Mouse (Mus musculus) retina, adult 2 months (tissue): ENCODE data around the gene Urah.

Experiments used
- DNase-seq: peaks from one replicate; pipeline ENCODE4 v3.0.0-alpha.2; 2012; ENCODE audit warnings: low read depth, low spot score

Urah gene

DNA sequence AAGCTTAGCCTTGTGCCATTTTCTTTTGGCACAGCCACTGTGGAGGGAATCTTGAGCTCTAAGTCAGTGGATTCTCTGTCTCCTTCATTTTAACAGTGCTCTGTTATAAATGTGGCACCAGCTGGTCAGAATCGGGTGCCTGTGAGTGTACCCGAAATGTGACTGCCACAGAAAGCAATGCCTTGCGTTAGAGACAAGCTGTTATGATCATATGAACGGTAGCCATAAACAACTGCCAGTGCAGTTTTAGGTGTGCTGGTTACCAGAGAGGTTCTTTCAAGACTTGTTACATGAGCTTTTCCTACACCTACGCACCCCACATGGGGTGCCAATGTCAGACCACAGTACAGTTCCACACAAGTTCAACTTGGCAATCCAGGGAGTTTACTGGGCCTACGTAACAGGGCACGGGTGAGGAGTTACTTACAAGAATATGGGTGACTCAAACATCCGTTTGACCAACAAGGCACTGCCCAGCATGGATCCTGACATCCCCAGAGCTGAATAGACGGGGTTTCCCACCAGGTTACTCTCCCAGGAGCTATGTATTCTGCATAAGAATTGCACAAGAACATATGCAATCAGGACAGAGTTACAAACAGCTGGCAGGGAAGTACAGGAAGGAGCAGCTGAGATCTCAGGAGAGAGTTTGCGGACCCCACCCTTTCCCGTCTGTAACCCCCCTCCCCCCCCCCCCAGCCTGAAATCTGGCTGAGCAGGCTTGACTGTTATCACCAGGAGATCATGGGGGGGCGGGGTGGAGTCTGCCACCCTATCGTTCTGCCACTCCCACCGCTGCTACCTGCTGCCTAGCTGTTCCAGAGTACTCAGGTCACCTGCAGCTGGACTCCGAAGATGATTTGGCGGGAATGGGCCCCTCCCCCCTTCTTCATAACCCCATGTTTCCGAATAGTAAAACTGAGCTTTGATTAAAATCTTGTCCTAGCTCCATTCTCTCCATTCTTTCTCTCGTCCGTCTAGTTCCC, 6.2 kb downstream of the Urah start:
- DNase-seq = no peak

- DNase-seq = no peak
Measured at GRCm38 (mm10) chr7:140843806-140844205, 9.0 kb downstream of the Urah start.

- DNase-seq = peak; percentile 67
Measured at GRCm38 (mm10) chr7:140844905-140845665, 10.3 kb downstream of the Urah start, which contains the start of gene Scgb1c1. TSS of gene Scgb1c1 (plus strand) at chr7:140845547.

DNA sequence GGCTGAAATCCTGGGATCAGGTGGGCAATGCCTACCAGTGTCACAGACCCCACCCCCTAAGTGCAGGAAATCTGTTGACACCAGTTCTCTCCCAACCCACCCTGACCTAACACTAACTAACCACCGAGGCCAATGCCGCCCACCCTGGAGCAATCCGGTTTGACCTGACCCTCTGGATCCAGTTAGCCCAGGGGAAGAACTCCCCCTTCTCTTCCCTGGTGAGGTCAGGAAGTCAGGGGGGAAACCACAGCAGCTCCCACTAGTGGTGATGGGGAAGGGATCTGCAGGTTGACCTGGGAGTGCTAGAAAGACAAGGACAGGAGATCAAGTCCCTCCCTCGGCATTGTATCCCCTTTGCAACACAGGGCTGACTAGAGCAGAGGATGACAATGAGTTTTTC, 10.9 kb downstream of the Urah start:
- no peak for DNase-seq

GRCm38 (mm10) chr7:140846676-140847075, 11.9 kb downstream of the Urah start:
- DNase-seq = no peak

DNA sequence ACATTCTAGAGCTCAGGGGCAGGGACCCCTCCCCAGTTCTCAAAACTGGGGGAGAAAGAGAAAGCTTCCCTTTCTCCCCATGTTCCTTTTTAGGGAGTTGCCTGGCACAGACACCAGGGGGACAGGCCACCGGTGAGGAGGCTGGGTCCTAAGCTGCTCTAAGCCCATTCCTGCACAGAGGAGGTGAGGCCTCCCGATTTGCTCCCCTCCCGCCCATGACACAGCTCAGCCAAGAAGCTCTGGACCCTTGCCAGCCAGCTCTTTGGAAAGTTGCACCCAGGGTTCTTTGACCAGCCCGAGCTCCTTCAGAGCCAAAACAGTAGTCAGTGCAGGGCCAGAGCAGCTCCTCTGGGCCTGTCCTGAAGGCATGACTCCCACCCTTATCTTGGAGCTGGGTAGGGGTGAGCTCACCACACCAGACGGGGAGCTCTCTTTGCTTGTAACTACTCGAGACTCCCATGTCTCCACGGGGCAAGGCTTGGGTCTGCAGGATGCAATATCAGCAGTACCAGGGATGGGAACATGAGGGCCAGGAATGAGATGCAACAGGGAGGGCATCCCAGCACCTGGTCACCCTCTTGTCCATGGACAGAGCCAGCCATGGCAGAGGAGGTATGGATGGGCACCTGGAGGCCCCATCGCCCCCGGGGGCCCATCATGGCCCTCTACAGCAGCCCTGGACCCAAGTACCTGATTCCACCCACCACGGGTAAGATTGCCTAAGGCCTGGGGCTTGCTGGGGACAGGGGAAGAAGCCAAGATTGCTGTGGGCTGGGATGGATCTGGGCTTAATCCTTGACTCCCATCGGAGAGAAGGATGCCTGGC, 13.2 kb downstream of the Urah start, which contains the start of gene Odf3:
Gene Odf3 (plus strand): TSS at position 51 of the 826 bp plus-strand sequence.
- DNase-seq = no peak

GRCm38 (mm10) chr7:140848591-140848990, 13.8 kb downstream of the Urah start:
- no peak for DNase-seq

DNA sequence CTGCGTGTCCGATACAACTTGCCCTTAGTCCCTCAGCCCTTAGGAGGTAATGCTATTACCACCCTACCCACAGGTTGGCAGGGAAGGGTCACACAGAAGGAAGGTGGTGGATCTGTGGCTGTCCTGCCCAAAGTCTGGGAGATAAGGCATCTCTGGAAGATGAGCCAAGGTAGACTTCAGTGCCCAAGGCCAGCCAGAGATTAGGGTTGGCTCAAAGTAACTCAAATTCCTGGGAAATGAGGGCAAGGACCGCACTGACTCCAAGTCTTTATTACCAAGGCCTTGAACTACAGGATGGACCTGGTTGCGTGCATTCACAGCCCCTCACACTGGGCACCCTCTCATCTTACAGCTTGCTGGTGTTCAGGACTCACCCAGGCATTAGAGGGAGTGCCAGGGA, 17.1 kb downstream of the Urah start:
- DNase-seq = no peak

DNA sequence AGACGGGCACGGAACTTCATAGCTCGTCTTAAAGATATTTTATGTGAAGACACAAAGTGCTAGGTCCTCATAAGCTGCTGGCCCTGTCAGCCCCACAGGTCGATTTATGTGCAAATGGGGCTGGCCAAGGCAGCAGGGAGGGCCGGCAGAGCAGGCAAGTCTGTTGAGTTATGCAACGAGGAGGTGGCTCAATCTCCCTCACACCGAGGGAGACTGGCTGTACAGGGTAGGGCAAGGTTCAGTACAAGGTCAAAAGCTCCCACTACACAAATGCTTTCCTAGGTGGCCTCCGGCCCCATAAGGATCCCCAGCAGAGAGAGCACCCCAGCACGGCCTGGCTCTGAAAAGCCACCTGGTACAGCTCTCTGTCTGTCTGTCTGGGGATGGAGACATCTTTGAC, 18.6 kb downstream of the Urah start:
- DNase-seq = no peak

- no peak for DNase-seq
Measured at GRCm38 (mm10) chr7:140854483-140854882, 19.7 kb downstream of the Urah start.

DNA sequence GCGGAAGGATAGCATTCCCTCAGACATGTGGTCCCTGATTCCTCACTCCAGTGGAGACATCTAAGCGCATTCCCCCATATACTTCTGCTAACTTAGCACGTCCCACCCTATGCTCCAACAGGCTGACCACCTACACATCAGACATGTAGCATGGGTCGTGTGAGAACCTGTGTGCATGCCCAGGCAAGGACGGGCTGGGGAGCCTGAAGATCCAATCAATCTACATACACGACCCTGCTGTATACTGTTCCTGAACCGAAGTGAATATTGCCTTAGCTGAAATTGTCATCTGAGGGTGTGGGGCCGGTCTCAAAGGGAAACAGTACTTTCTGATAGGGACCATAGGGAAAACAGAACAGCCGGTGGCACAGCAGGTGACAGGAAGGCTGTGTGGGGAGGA, 20.4 kb downstream of the Urah start:
- no peak for DNase-seq

- DNase-seq = peak; percentile 73
Measured at GRCm38 (mm10) chr7:140855860-140856784, 21.3 kb downstream of the Urah start, which contains the start of gene Gm45785. TSS of gene Gm45785 (minus strand) at chr7:140856331.

DNA sequence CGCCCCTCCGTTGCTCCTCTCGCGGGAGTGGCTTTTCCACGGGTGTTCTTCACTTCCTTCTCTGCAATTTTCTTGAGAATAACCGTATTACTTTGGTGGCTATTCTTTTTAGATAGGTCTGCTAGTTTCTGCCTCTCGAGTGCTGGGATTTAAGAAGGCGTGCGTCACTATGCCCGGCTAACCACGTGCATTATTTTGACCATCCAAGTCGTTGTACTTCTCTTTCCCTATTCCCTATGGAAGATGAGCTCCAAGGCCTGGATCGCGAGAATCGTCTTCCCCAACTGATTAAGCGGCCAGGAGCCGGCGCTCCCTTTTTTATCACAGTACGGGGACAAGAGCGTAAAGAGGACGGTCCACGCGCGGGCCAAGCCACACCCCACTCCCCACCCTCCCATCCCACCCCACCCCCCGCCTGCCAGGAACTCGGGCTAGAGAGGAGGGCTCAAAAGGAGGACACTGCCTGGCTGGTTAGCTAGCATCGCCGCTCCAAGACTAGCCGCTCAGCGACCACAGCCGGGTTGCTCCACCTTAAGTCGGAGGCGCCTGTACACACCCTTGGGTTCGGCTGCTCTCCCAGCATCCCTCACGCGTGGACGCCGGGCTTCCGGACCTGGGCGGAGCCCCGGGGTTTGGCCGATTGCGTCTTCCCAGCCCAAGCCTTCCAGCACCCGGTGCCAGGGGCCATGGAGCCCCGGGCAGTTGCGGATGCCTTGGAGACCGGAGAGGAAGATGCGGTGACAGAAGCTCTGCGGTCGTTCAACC, 22.1 kb downstream of the Urah start, which contains the start of gene Ric8a:
Gene Ric8a (plus strand): TSS at position 173 of the 765 bp plus-strand sequence.
- DNase-seq = no peak

DNA sequence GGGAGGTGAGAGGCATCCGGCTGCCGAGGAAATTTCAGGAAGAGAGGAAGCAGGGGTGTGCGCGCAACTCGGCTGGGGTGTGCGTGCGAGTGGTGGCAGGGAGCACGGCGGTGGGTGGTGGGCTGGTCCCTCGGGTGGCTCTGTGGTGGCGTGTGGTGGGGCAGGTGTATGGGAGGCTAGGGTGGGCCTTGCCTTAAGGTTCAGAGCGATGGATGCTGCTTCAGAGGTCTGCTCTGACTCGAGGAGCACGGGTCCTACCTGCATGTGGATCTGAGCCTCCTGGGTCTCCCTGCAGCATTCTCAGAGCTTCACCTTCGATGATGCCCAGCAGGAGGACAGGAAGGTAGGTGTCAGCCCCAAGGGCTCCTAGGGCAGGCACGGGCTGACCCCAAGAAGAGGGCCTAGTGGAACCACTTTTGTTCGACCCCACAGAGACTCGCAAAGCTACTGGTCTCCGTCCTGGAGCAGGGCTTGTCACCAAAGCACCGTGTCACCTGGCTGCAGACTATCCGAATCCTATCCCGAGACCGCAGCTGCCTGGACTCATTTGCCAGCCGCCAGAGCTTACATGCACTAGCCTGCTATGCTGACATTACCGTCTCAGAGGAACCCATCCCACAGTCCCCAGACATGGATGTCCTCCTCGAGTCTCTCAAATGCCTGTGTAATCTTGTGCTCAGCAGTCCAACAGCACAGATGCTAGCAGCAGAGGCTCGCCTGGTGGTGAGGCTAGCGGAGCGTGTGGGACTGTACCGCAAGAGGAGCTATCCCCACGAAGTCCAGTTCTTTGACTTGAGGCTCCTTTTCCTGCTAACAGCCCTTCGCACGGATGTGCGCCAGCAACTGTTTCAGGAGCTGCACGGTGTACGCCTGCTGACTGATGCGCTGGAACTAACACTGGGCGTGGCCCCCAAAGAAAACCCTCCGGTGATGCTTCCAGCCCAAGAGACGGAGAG, 23.0 kb downstream of the Urah start, which contains the start of gene Bet1l:
Gene Bet1l (minus strand): TSS at position 28 of the 956 bp plus-strand sequence.
- no peak for DNase-seq

DNA sequence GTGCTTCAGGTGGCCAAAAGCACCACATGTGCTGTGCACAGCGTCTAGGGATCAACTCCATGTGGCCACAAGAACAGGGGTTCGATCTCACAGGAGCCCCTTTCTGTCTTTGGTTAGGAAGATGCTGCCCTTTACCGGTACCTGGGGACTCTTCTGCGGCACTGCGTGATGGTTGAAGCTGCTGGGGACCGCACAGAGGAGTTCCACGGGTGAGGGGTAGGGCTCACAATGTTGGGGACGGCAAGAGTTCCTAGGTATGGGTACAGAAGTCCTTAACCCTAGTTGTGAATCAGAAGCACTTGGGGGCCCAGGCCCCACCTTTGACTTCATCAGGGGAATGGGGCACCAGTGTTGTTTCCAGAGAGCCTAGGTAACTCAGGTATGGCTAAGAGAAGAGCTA, 23.9 kb downstream of the Urah start:
- DNase-seq = no peak

GRCm38 (mm10) chr7:140859997-140860396, 25.2 kb downstream of the Urah start:
- DNase-seq = no peak

DNA sequence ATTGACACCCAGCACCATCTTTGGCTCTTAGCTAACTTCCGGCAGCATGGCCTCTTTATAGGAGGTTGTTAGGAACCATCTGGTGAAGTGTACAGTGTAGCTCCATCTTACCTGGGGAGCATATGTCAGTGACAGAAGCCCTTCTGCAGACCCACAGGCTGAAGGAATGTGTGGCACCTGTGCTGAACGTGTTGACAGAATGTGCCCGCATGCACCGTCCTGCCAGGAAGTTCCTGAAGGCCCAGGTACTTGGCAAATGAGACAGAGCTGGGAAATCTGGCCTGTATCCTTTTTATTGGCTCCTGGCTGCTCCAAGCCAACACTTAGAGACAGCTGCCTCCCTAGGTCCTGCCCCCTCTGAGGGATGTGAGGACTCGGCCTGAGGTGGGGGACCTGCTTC, 25.9 kb downstream of the Urah start:
- no peak for DNase-seq

DNA sequence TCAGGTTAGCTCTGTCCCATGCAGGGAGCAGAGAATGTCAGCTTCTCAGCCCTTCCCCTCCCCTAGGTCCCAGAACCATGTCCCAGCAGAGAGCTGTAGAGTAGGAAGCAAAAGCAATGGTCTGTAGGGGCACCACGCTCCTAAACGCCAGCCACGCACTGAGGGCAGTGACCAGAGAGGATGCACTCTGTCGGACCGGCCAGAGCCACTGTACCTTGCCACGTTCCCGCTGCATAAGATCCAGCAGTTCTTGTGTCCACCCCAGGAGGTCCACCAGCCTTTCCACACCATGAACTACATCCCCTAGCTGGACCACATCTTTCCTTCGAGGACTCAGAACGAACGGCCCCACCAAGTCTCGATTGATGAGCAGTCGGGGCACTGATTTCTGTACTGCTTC, 29.9 kb downstream of the Urah start:
- no peak for DNase-seq
